Mouse (Mus musculus): ENCODE results near the gene Nek11. TPM values are rescaled to one million over a fixed set of nuclear protein-coding genes. Genes with fewer than 3 reads are reported as not detected.

The Nek11 gene
- total and polyA plus RNA-seq, 3 experiments: not detected

DNA sequence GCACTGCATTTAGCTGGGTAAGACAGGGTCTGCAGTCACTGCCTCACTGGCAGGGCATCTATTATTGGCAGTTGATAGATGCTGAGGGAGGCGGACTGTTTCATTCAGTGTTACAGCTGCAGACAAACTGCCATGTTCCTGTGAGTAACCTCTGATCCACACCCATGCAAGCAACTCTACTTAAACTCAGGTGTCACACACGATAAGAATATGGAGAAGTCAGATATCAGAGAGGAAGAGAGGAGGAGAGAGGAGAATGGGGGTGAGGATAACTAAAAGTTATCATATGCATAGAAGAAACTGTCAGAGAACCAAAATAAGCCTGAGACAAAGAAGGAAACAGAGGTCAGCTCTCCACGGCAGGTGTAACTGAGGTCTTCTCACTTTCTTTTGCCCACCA lies 212.9 kb downstream of the Nek11 start:
- no peaks in the 10 kb centered on the region for H3K4me1 ChIP-seq (ENCODE audit: insufficient read depth, low read depth, low read length)
- H3K4me3 ChIP-seq (ENCODE audit: low read depth, low read length): no peak overlapping the region
- no peak for ATAC-seq (ENCODE audit: extremely low read depth, insufficient number of reproducible peaks, low FRiP score, poor library complexity, severe bottlenecking)
- no peaks in the 10 kb centered on the region for H3K27me3 ChIP-seq (ENCODE audit: insufficient read depth, low read length)
- TF ChIP-seq GATA1 (IDR thresholded peaks at IDR 0.05; ENCODE audit: borderline replicate concordance, low read length) (no peak), POLR2AphosphoS5 (IDR thresholded peaks at IDR 0.05; ENCODE audit: insufficient replicate concordance, low read depth, low read length) (no peak), CTCF (IDR thresholded peaks at IDR 0.05; ENCODE audit: low read depth, low read length) (no peak), GATA2 (IDR thresholded peaks at IDR 0.05; ENCODE audit: borderline replicate concordance, low read depth, low read length) (no peak), TAL1 (conservative IDR thresholded peaks at IDR 0.05; ENCODE audit: low read depth, low read length) (no peak)
- DNase-seq (ENCODE audit: low spot score): no peak
- H3K36me3 ChIP-seq (replicated peaks): no peaks in the 10 kb centered on the region
- H3K9me3 ChIP-seq (replicated peaks): peaks cover 24% of the 10 kb centered on the region

- no peaks in the 10 kb centered on the region for H3K27me3 ChIP-seq (ENCODE audit: insufficient read depth, low read length)
- TF ChIP-seq TAL1 (conservative IDR thresholded peaks at IDR 0.05; ENCODE audit: low read depth, low read length): no peak
- TF ChIP-seq CTCF (IDR thresholded peaks at IDR 0.05; ENCODE audit: low read depth, low read length): no peak
- TF ChIP-seq POLR2AphosphoS5 (IDR thresholded peaks at IDR 0.05; ENCODE audit: insufficient replicate concordance, low read depth, low read length): no peak
- TF ChIP-seq GATA2 (IDR thresholded peaks at IDR 0.05; ENCODE audit: borderline replicate concordance, low read depth, low read length): no peak
- no peak for TF ChIP-seq GATA1 (IDR thresholded peaks at IDR 0.05; ENCODE audit: borderline replicate concordance, low read length)
- H3K4me3 ChIP-seq (ENCODE audit: low read depth, low read length): no peak within 1 kb of the TSS
- no peak for ATAC-seq (ENCODE audit: extremely low read depth, insufficient number of reproducible peaks, low FRiP score, poor library complexity, severe bottlenecking)
- peaks cover 21% of the 10 kb centered on the region for H3K9me3 ChIP-seq (replicated peaks)
- no peaks in the 10 kb centered on the region for H3K4me1 ChIP-seq (ENCODE audit: insufficient read depth, low read depth, low read length)
- DNase-seq (ENCODE audit: low spot score): no peak
- H3K36me3 ChIP-seq (replicated peaks): no peaks in the 10 kb centered on the region
Observed at GRCm38 (mm10) chr9:105144992-105145391, 250.3 kb downstream of the Nek11 start, which contains the start of gene 1700080E11Rik. TSS of gene 1700080E11Rik (minus strand) at chr9:105145092.

DNA sequence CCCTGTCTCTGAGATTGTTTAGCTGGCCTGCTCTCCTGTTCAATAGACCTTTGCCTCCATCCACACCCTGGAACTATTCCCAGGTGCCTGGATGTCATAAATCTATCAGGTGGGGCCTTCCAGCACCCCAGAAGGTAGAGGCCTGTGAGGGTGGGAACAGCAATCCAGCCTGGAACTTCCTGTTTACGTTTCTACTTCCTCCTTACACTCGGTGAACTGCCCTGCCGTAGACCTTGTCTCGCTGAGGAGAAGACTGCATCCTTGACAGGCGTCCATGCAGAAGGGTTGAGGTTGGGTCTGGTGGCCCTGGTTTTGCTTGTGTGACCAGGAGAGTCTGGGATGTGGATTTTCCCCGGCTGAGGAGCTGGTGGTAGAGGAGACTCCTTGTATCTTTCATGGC lies 256.1 kb downstream of the Nek11 start:
- no peak for DNase-seq (ENCODE audit: low spot score)

GRCm38 (mm10) chr9:105136404-105136803 lies 258.9 kb downstream of the Nek11 start:
- H3K4me1 ChIP-seq (ENCODE audit: insufficient read depth, low read depth, low read length): peaks cover 3% of the 10 kb centered on the region; the same call in 1 of the 2 replicates
- H3K36me3 ChIP-seq (replicated peaks): no peaks in the 10 kb centered on the region
- no peaks in the 10 kb centered on the region for H3K27me3 ChIP-seq (ENCODE audit: insufficient read depth, low read length)
- ATAC-seq (ENCODE audit: extremely low read depth, insufficient number of reproducible peaks, low FRiP score, poor library complexity, severe bottlenecking) (no peak), DNase-seq (ENCODE audit: low spot score) (no peak)
- no peak for TF ChIP-seq CTCF (IDR thresholded peaks at IDR 0.05; ENCODE audit: low read depth, low read length)
- no peak for TF ChIP-seq GATA1 (IDR thresholded peaks at IDR 0.05; ENCODE audit: borderline replicate concordance, low read length)
- no peak for TF ChIP-seq TAL1 (conservative IDR thresholded peaks at IDR 0.05; ENCODE audit: low read depth, low read length)
- no peak overlapping the region for H3K4me3 ChIP-seq (ENCODE audit: low read depth, low read length)
- peaks cover 10% of the 10 kb centered on the region for H3K9me3 ChIP-seq (replicated peaks)

More for the DNA sequence above, 256.1 kb downstream of the Nek11 start:
- Histone ChIP-seq H3K27me3 (ENCODE audit: insufficient read depth, low read length) (no peaks in the 10 kb centered on the region), H3K4me3 (ENCODE audit: low read depth, low read length) (no peak overlapping the region), H3K4me1 (ENCODE audit: insufficient read depth, low read depth, low read length) (no peaks in the 10 kb centered on the region), H3K9me3 (replicated peaks) (peaks cover 16% of the 10 kb centered on the region), H3K36me3 (replicated peaks) (no peaks in the 10 kb centered on the region)
- no peak for TF ChIP-seq CTCF (IDR thresholded peaks at IDR 0.05; ENCODE audit: low read depth, low read length)
- TF ChIP-seq GATA1 (IDR thresholded peaks at IDR 0.05; ENCODE audit: borderline replicate concordance, low read length): no peak
- no peak for TF ChIP-seq GATA2 (IDR thresholded peaks at IDR 0.05; ENCODE audit: borderline replicate concordance, low read depth, low read length)
- no peak for TF ChIP-seq POLR2AphosphoS5 (IDR thresholded peaks at IDR 0.05; ENCODE audit: insufficient replicate concordance, low read depth, low read length)
- no peak for TF ChIP-seq TAL1 (conservative IDR thresholded peaks at IDR 0.05; ENCODE audit: low read depth, low read length)
- no peak for ATAC-seq (ENCODE audit: extremely low read depth, insufficient number of reproducible peaks, low FRiP score, poor library complexity, severe bottlenecking)

- peaks cover 3% of the 10 kb centered on the region for H3K36me3 ChIP-seq (replicated peaks)
- H3K4me3 ChIP-seq (ENCODE audit: low read depth, low read length): no peak overlapping the region
- ATAC-seq (ENCODE audit: extremely low read depth, insufficient number of reproducible peaks, low FRiP score, poor library complexity, severe bottlenecking) (no peak), DNase-seq (ENCODE audit: low spot score) (no peak)
- peaks cover 19% of the 10 kb centered on the region for H3K9me3 ChIP-seq (replicated peaks)
- H3K4me1 ChIP-seq (ENCODE audit: insufficient read depth, low read depth, low read length): peaks cover 16% of the 10 kb centered on the region
- TF ChIP-seq TAL1 (conservative IDR thresholded peaks at IDR 0.05; ENCODE audit: low read depth, low read length): no peak
- no peak for TF ChIP-seq CTCF (IDR thresholded peaks at IDR 0.05; ENCODE audit: low read depth, low read length)
- no peak for TF ChIP-seq GATA2 (IDR thresholded peaks at IDR 0.05; ENCODE audit: borderline replicate concordance, low read depth, low read length)
- no peak for TF ChIP-seq POLR2AphosphoS5 (IDR thresholded peaks at IDR 0.05; ENCODE audit: insufficient replicate concordance, low read depth, low read length)
- TF ChIP-seq GATA1 (IDR thresholded peaks at IDR 0.05; ENCODE audit: borderline replicate concordance, low read length): no peak
- H3K27me3 ChIP-seq (ENCODE audit: insufficient read depth, low read length): no peaks in the 10 kb centered on the region
Observed at GRCm38 (mm10) chr9:105134536-105134935, 260.8 kb downstream of the Nek11 start.

DNA sequence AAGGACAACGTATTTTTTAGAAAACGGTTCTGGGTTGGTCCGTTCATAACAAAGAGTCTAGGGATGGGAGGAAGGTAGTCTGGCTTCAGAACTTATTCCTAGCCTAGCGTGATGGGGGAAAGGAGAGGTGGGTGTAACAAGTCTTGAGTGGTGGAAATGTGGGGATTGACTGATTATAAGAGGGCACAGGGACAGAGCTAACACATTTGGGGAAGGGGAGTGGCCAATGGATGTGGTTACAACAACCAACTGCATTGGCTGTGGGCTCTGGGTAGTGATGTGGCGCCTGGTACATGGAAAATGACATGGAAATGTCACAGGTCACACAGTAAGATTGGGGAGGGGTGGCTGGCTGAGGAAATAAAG lies 263.3 kb downstream of the Nek11 start:
- TF ChIP-seq GATA1 (IDR thresholded peaks at IDR 0.05; ENCODE audit: borderline replicate concordance, low read length): no peak
- TF ChIP-seq POLR2AphosphoS5 (IDR thresholded peaks at IDR 0.05; ENCODE audit: insufficient replicate concordance, low read depth, low read length): no peak
- TF ChIP-seq CTCF (IDR thresholded peaks at IDR 0.05; ENCODE audit: low read depth, low read length): no peak
- TF ChIP-seq GATA2 (IDR thresholded peaks at IDR 0.05; ENCODE audit: borderline replicate concordance, low read depth, low read length): no peak
- TF ChIP-seq TAL1 (conservative IDR thresholded peaks at IDR 0.05; ENCODE audit: low read depth, low read length): no peak
- H3K4me1 ChIP-seq (ENCODE audit: insufficient read depth, low read depth, low read length): peaks cover 16% of the 10 kb centered on the region

More for the DNA sequence above, 263.3 kb downstream of the Nek11 start:
- H3K4me3 ChIP-seq (ENCODE audit: low read depth, low read length): peak overlapping the region; percentile 78; the same call in 1 of the 2 replicates
- ATAC-seq (ENCODE audit: extremely low read depth, insufficient number of reproducible peaks, low FRiP score, poor library complexity, severe bottlenecking) (peak; percentile 50), DNase-seq (ENCODE audit: low spot score) (peak; percentile 12)
- H3K36me3 ChIP-seq (replicated peaks): peaks cover 5% of the 10 kb centered on the region
- peaks cover 12% of the 10 kb centered on the region for H3K9me3 ChIP-seq (replicated peaks)
- no peaks in the 10 kb centered on the region for H3K27me3 ChIP-seq (ENCODE audit: insufficient read depth, low read length)

Measured in G1E (cell line).